Mouse (Mus musculus): ENCODE measurements around the gene 6430571L13Rik. TPM values are rescaled to one million over a fixed set of nuclear protein-coding genes. Genes with fewer than 3 reads are reported as not detected.

The 6430571L13Rik gene
- polyA plus RNA-seq (2012; rRNA removed) = 0.05 and 0.07 TPM in 2 replicates
- polyA plus RNA-seq (2014; fragmentation: Nextera tagmentation; extraction: Ambion mirVana) = 0.20 TPM in 1 of 2 replicates, not detected in the other

- H3K36me3 ChIP-seq (replicated peaks; ENCODE audit: control insufficient read depth, insufficient read depth, low read depth) = no peaks in the 10 kb centered on the region
- H3K4me3 ChIP-seq (ENCODE audit: insufficient read depth in 1 of 2, low read depth in 2 of 2, low read length in 2 of 2) = peak within 1 kb of the TSS; percentile 54 to 61
- H3K4me2 ChIP-seq (ENCODE audit: low read depth) = peak within 1 kb of the TSS; percentile 76
- peak; percentile 66 to 77 (median 67) for DNase-seq (ENCODE audit: low read depth in 3 of 3, low spot score in 3 of 3)
- H3K4me1 ChIP-seq (replicated peaks; ENCODE audit: control insufficient read depth in 2 of 2, insufficient read depth in 2 of 2, low read length in 1 of 2) = peaks cover 2 to 12% of the 10 kb centered on the region in 2 experiments; a peak in 1 of 4 replicates
- H3K9me3 ChIP-seq (ENCODE audit: control insufficient read depth, low read length) = no peaks in the 10 kb centered on the region
- no peak within 1 kb of the TSS for H3K27ac ChIP-seq
- 0 out of 2 replicates have a peak within 1 kb of the TSS, but pooled peaks have one; percentile 10 for H3K9ac ChIP-seq (replicated peaks)
- WGBS (ENCODE audit: insufficient replicate concordance) = 1% methylated on average over 34 of the region's 34 CpGs
- peak; percentile 84 for ATAC-seq (ENCODE audit: insufficient read depth)
- peaks cover 9% of the 10 kb centered on the region for H3K27me3 ChIP-seq (ENCODE audit: control insufficient read depth, insufficient read depth, low read length)
- TF ChIP-seq CTCF (IDR thresholded peaks at IDR 0.05; ENCODE audit: low read depth) (0 out of 2 replicates have a peak, but pooled peaks have one; percentile 8), EP300 (IDR thresholded peaks at IDR 0.05; ENCODE audit: low read depth) (no peak)
Observed at GRCm38 (mm10) chr9:107340267-107340859, at the start of gene 6430571L13Rik. TSS of gene 6430571L13Rik (plus strand) at chr9:107340602.

GRCm38 (mm10) chr9:107290897-107291296 is 49.5 kb upstream of the 6430571L13Rik start:
- Histone ChIP-seq H3K36me3 (replicated peaks; ENCODE audit: control insufficient read depth, insufficient read depth, low read depth) (no peaks in the 10 kb centered on the region), H3K4me3 (ENCODE audit: insufficient read depth in 1 of 2, low read depth in 2 of 2, low read length in 2 of 2) (no peak overlapping the region), H3K27ac (no peak overlapping the region), H3K27me3 (ENCODE audit: control insufficient read depth, insufficient read depth, low read length) (peaks cover 3% of the 10 kb centered on the region; the same call in 1 of the 2 replicates), H3K4me1 (replicated peaks; ENCODE audit: control insufficient read depth in 2 of 2, insufficient read depth in 2 of 2, low read length in 1 of 2) (peaks cover 14 to 44% of the 10 kb centered on the region in 2 experiments), H3K9me3 (ENCODE audit: control insufficient read depth, low read length) (no peaks in the 10 kb centered on the region), H3K4me2 (ENCODE audit: low read depth) (no peak overlapping the region), H3K9ac (replicated peaks) (no peak overlapping the region)
- 28% methylated on average over 10 of the region's 10 CpGs for WGBS (ENCODE audit: insufficient replicate concordance)
- DNase-seq (ENCODE audit: low read depth in 3 of 3, low spot score in 3 of 3) = no peak
- no peak for ATAC-seq (ENCODE audit: insufficient read depth)
- peak; percentile 98 for TF ChIP-seq CTCF (IDR thresholded peaks at IDR 0.05; ENCODE audit: low read depth)
- no peak for TF ChIP-seq EP300 (IDR thresholded peaks at IDR 0.05; ENCODE audit: low read depth)

- H3K36me3 ChIP-seq (replicated peaks; ENCODE audit: control insufficient read depth, insufficient read depth, low read depth) = no peaks in the 10 kb centered on the region
- ATAC-seq (ENCODE audit: insufficient read depth) (no peak), DNase-seq (ENCODE audit: low read depth in 3 of 3, low spot score in 3 of 3) (peak in 2 of 3 experiments; percentile 36 to 70)
- no peak overlapping the region for H3K9ac ChIP-seq (replicated peaks)
- peaks cover 28 to 44% of the 10 kb centered on the region in 2 experiments for H3K4me1 ChIP-seq (replicated peaks; ENCODE audit: control insufficient read depth in 2 of 2, insufficient read depth in 2 of 2, low read length in 1 of 2)
- H3K27me3 ChIP-seq (ENCODE audit: control insufficient read depth, insufficient read depth, low read length) = peaks cover 3% of the 10 kb centered on the region; the same call in 1 of the 2 replicates
- no peak overlapping the region for H3K4me3 ChIP-seq (ENCODE audit: insufficient read depth in 1 of 2, low read depth in 2 of 2, low read length in 2 of 2)
- no peak overlapping the region for H3K27ac ChIP-seq
- no peaks in the 10 kb centered on the region for H3K9me3 ChIP-seq (ENCODE audit: control insufficient read depth, low read length)
- TF ChIP-seq CTCF (IDR thresholded peaks at IDR 0.05; ENCODE audit: low read depth) (peak; percentile 93), EP300 (IDR thresholded peaks at IDR 0.05; ENCODE audit: low read depth) (no peak)
- H3K4me2 ChIP-seq (ENCODE audit: low read depth) = no peak overlapping the region
- WGBS (ENCODE audit: insufficient replicate concordance) = 4% methylated on average over 6 of the region's 6 CpGs
Observed at GRCm38 (mm10) chr9:107294249-107294648, 46.2 kb upstream of the 6430571L13Rik start.

- Histone ChIP-seq H3K9ac (replicated peaks) (peak overlapping the region; percentile 57), H3K27me3 (ENCODE audit: control insufficient read depth, insufficient read depth, low read length) (peaks cover 3% of the 10 kb centered on the region; the same call in 1 of the 2 replicates), H3K4me1 (replicated peaks; ENCODE audit: control insufficient read depth in 2 of 2, insufficient read depth in 2 of 2, low read length in 1 of 2) (peaks cover 30 to 38% of the 10 kb centered on the region in 2 experiments), H3K27ac (peak overlapping the region; percentile 68), H3K4me2 (ENCODE audit: low read depth) (peak overlapping the region; percentile 84), H3K4me3 (ENCODE audit: insufficient read depth in 1 of 2, low read depth in 2 of 2, low read length in 2 of 2) (peak overlapping the region; percentile 75 to 91), H3K36me3 (replicated peaks; ENCODE audit: control insufficient read depth, insufficient read depth, low read depth) (no peaks in the 10 kb centered on the region; the same call in 1 of the 2 replicates), H3K9me3 (ENCODE audit: control insufficient read depth, low read length) (no peaks in the 10 kb centered on the region)
- no peak for TF ChIP-seq CTCF (IDR thresholded peaks at IDR 0.05; ENCODE audit: low read depth)
- TF ChIP-seq EP300 (IDR thresholded peaks at IDR 0.05; ENCODE audit: low read depth) = no peak
- ATAC-seq (ENCODE audit: insufficient read depth) (no peak), DNase-seq (ENCODE audit: low read depth in 3 of 3, low spot score in 3 of 3) (peak in 2 of 3 experiments; percentile 44 to 83)
- 6% methylated on average over 4 of the region's 4 CpGs for whole genome bisulfite sequencing (ENCODE audit: insufficient replicate concordance)
Observed at GRCm38 (mm10) chr9:107295616-107296015, 44.8 kb upstream of the 6430571L13Rik start.

- H3K27me3 ChIP-seq (ENCODE audit: control insufficient read depth, insufficient read depth, low read length) = peaks cover 3% of the 10 kb centered on the region; the same call in 1 of the 2 replicates
- H3K27ac ChIP-seq = peak within 1 kb of the TSS; percentile 68
- TF ChIP-seq EP300 (IDR thresholded peaks at IDR 0.05; ENCODE audit: low read depth) = no peak
- H3K4me1 ChIP-seq (replicated peaks; ENCODE audit: control insufficient read depth in 2 of 2, insufficient read depth in 2 of 2, low read length in 1 of 2) = peaks cover 30 to 38% of the 10 kb centered on the region in 2 experiments
- peak within 1 kb of the TSS; percentile 75 to 91 for H3K4me3 ChIP-seq (ENCODE audit: insufficient read depth in 1 of 2, low read depth in 2 of 2, low read length in 2 of 2)
- peaks cover 2% of the 10 kb centered on the region for H3K36me3 ChIP-seq (replicated peaks; ENCODE audit: control insufficient read depth, insufficient read depth, low read depth)
- peak within 1 kb of the TSS; percentile 84 for H3K4me2 ChIP-seq (ENCODE audit: low read depth)
- no peak for ATAC-seq (ENCODE audit: insufficient read depth)
- peak within 1 kb of the TSS; percentile 91 for H3K9ac ChIP-seq (replicated peaks)
- no peak for DNase-seq (ENCODE audit: low read depth in 3 of 3, low spot score in 3 of 3)
- H3K9me3 ChIP-seq (ENCODE audit: control insufficient read depth, low read length) = no peaks in the 10 kb centered on the region
Observed at GRCm38 (mm10) chr9:107296016-107296040, 44.6 kb upstream of the 6430571L13Rik start, which contains the start of gene Cish. TSS of gene Cish (plus strand) at chr9:107296026.

Measured in liver, embryonic 14.5 days (tissue).